Mouse (Mus musculus): ENCODE measurements around the gene Gm3250.
"Not testable (repeated sequence)": the region's sequence is repeated elsewhere in the genome, so short reads cannot be mapped to it uniquely, and the experiment has no call there.

Gene Gm3250

GRCm38 (mm10) chr10:77750686-77751085, 31.7 kb downstream of the Gm3250 start:
- DNase-seq (ENCODE audit: low spot score), result not testable (repeated sequence)

- DNase-seq (ENCODE audit: low spot score), result not testable (repeated sequence)
Measured at GRCm38 (mm10) chr10:77741924-77742688, 40.2 kb downstream of the Gm3250 start, which contains the start of gene Gm18596. Gene Gm18596 (minus strand): TSS chr10:77742638.

GRCm38 (mm10) chr10:77738929-77739328, 43.4 kb downstream of the Gm3250 start:
- DNase-seq (ENCODE audit: low spot score), result no peak

GRCm38 (mm10) chr10:77735928-77736327, 46.4 kb downstream of the Gm3250 start:
- no peak for DNase-seq (ENCODE audit: low spot score)
